Mouse (Mus musculus): ENCODE results near the gene Azi2. TPM values are rescaled to one million over a fixed set of nuclear protein-coding genes. Genes with fewer than 3 reads are reported as not detected.

The Azi2 gene
- polyA plus RNA-seq, 1 experiment from 2014 or later, result 81.6 TPM

- Histone ChIP-seq H3K9me3 (ENCODE audit: control insufficient read depth, low read length) (no peaks in the 10 kb centered on the region), H3K4me1 (replicated peaks; ENCODE audit: control insufficient read depth, insufficient read depth, low read length) (peaks cover 3% of the 10 kb centered on the region; the same call in 1 of the 2 replicates), H3K27me3 (ENCODE audit: control insufficient read depth, insufficient read depth, low read length) (no peaks in the 10 kb centered on the region), H3K4me3 (replicated peaks; ENCODE audit: low read length) (no peak overlapping the region), H3K4me2 (replicated peaks) (no peak overlapping the region), H3K36me3 (replicated peaks; ENCODE audit: control insufficient read depth, insufficient read depth) (peaks cover 2% of the 10 kb centered on the region; the same call in 1 of the 2 replicates), H3K9ac (no peak overlapping the region), H3K27ac (no peak overlapping the region)
- no peak for ATAC-seq (ENCODE audit: low FRiP score)
- DNase-seq (ENCODE audit: low spot score), result no peak
- WGBS, result 83% methylated on average over 7 of the region's 7 CpGs
These were observed 69.5 kb downstream of the Azi2 start for GRCm38 (mm10) chr9:118109697-118110359.

GRCm38 (mm10) chr9:118110360-118110710 is 70.0 kb downstream of the Azi2 start:
- DNase-seq (ENCODE audit: low spot score) (no peak), ATAC-seq (ENCODE audit: low FRiP score) (no peak)
- Histone ChIP-seq H3K27me3 (ENCODE audit: control insufficient read depth, insufficient read depth, low read length) (no peaks in the 10 kb centered on the region), H3K4me1 (replicated peaks; ENCODE audit: control insufficient read depth, insufficient read depth, low read length) (peaks cover 3% of the 10 kb centered on the region; the same call in 1 of the 2 replicates), H3K4me2 (replicated peaks) (no peak overlapping the region), H3K36me3 (replicated peaks; ENCODE audit: control insufficient read depth, insufficient read depth) (peaks cover 5% of the 10 kb centered on the region; the same call in 1 of the 2 replicates), H3K27ac (no peak overlapping the region), H3K9ac (no peak overlapping the region), H3K9me3 (ENCODE audit: control insufficient read depth, low read length) (no peaks in the 10 kb centered on the region), H3K4me3 (replicated peaks; ENCODE audit: low read length) (no peak overlapping the region)
- WGBS, result 77% methylated on average over 2 of the region's 2 CpGs

Small RNAs within 50 kb of the gene (microRNA-seq; reads per million reads assigned to microRNA genes)
- not detected for gene Gm22008

Other genes starting within 250 kb of the Azi2 start
- gene Cmc1, start 109.7 kb downstream of the Azi2 start, polyA plus RNA-seq (2014; fragmentation: Nextera tagmentation; extraction: Ambion mirVana), result 40.6 and 48.6 TPM in 2 replicates

Measured in hindbrain, embryonic 14.5 days (tissue).